Mouse (Mus musculus) left cerebral cortex, adult 2 months (tissue): ENCODE measurements around the gene Gnptg. TPM values are rescaled to one million over a fixed set of nuclear protein-coding genes. Genes with fewer than 3 reads are reported as not detected.
A peak's percentile ranks its signal among the peaks of the same experiment; 100 is the strongest.
"Not testable (repeated sequence)": the region's sequence is repeated elsewhere in the genome, so short reads cannot be mapped to it uniquely, and the experiment has no call there.

Source experiments
- DNase-seq, 2 experiments: peaks; one replicate each; pipeline ENCODE4 v3.0.0; 2021 to 2022; ENCODE audit warnings: low spot score in 2 of 2, mixed read lengths in 1 of 2; ENCODE audit errors: extremely low spot score in 1 of 2
- H3K27ac ChIP-seq: fragments of 200-600 bp; 2 replicates; pipeline ENCODE4 v1.8.1; 2022
- H3K4me3 ChIP-seq: fragments of 200-600 bp; 2 replicates; pipeline ENCODE4 v1.8.1; 2022
- CTCF ChIP-seq: fragments of 200-600 bp; IDR thresholded peaks from 2 replicates; pipeline ENCODE4 v1.8.1; 2022; ENCODE audit warnings: antibody characterized with exemption, mild to moderate bottlenecking, moderate library complexity
- intact Hi-C: fragments of 180-260 bp; cut with DNase I; formaldehyde crosslinking; loops from one replicate; pipeline ENCODE4 v1.15.1; 2025
- total RNA-seq, 2 experiments: library from RNA; stranded (reverse); gene quantifications; 2 replicates each; pipeline ENCODE4 v1.2.3; 2021

Gene Gnptg
- total RNA-seq, 2 experiments from 2014 or later: 78.1 to 81.4 TPM

GRCm38 (mm10) chr17:25235635-25236034 lies 4.3 kb downstream of the Gnptg start:
- Histone ChIP-seq H3K4me3 (no peak overlapping the region), H3K27ac (peak overlapping the region; percentile 15; the same call in 1 of the 2 replicates)
- intact Hi-C loops: no loop called here
- DNase-seq: no peak
- no peak for TF ChIP-seq CTCF

GRCm38 (mm10) chr17:25231621-25232020 lies 8.3 kb downstream of the Gnptg start:
- H3K27ac ChIP-seq, H3K4me3 ChIP-seq, intact Hi-C loops, DNase-seq: not testable (repeated sequence)

GRCm38 (mm10) chr17:25230700-25231099 lies 9.2 kb downstream of the Gnptg start:
- Histone ChIP-seq H3K4me3 (no peak overlapping the region), H3K27ac (no peak overlapping the region)
- no peak for TF ChIP-seq CTCF
- intact Hi-C loops: no loop called here
- no peak for DNase-seq

- H3K27ac ChIP-seq, DNase-seq, H3K4me3 ChIP-seq, intact Hi-C loops: not testable (repeated sequence)
Observed at GRCm38 (mm10) chr17:25230014-25230655, 9.8 kb downstream of the Gnptg start.

GRCm38 (mm10) chr17:25227991-25228390 lies 11.9 kb downstream of the Gnptg start:
- intact Hi-C loops: no loop called here
- no peak for TF ChIP-seq CTCF
- no peak for DNase-seq
- Histone ChIP-seq H3K27ac (no peak overlapping the region), H3K4me3 (no peak overlapping the region)

GRCm38 (mm10) chr17:25225659-25226058 lies 14.3 kb downstream of the Gnptg start:
- TF ChIP-seq CTCF: no peak
- no peak overlapping the region for H3K4me3 ChIP-seq
- H3K27ac ChIP-seq: no peak overlapping the region
- intact Hi-C loops: no loop called here
- no peak for DNase-seq

GRCm38 (mm10) chr17:25224586-25225222 lies 15.2 kb downstream of the Gnptg start:
- H3K4me3 ChIP-seq: no peak overlapping the region
- intact Hi-C loops: no loop called here
- TF ChIP-seq CTCF: no peak
- no peak for DNase-seq
- H3K27ac ChIP-seq: peak overlapping the region; percentile 15; the same call in 1 of the 2 replicates

GRCm38 (mm10) chr17:25222951-25223601 lies 16.8 kb downstream of the Gnptg start:
- Histone ChIP-seq H3K27ac (peak overlapping the region; percentile 91), H3K4me3 (peak overlapping the region; percentile 59)
- intact Hi-C loops: no loop called here
- no peak for TF ChIP-seq CTCF
- DNase-seq: no peak

- intact Hi-C loops: not testable (repeated sequence)
- DNase-seq: peak in 1 of 2 experiments; percentile 49
- Histone ChIP-seq H3K4me3 (peak overlapping the region; percentile 59), H3K27ac (peak overlapping the region; percentile 91)
Observed at GRCm38 (mm10) chr17:25222504-25222940, 17.4 kb downstream of the Gnptg start.

GRCm38 (mm10) chr17:25221821-25222503 lies 18.0 kb downstream of the Gnptg start:
- peak in 1 of 2 experiments; percentile 52 for DNase-seq
- no peak for TF ChIP-seq CTCF
- peak overlapping the region; percentile 90 for H3K27ac ChIP-seq
- intact Hi-C loops: loop anchor here (2.0 kb wide), 1 partner anchor 33 kb away; the partner anchor contains the start of gene Unkl
- H3K4me3 ChIP-seq: peak overlapping the region; percentile 35

- intact Hi-C loops: loop anchor here (2.0 kb wide), 1 partner anchor 32 kb away; the partner anchor contains the start of gene Unkl
- Histone ChIP-seq H3K27ac (peak overlapping the region; percentile 90), H3K4me3 (no peak overlapping the region)
- DNase-seq: no peak
- no peak for TF ChIP-seq CTCF
Observed at GRCm38 (mm10) chr17:25220746-25221145, 19.2 kb downstream of the Gnptg start.
